22 mouse cellular contexts compared by ENCODE assay signal in the genomic region with DNA sequence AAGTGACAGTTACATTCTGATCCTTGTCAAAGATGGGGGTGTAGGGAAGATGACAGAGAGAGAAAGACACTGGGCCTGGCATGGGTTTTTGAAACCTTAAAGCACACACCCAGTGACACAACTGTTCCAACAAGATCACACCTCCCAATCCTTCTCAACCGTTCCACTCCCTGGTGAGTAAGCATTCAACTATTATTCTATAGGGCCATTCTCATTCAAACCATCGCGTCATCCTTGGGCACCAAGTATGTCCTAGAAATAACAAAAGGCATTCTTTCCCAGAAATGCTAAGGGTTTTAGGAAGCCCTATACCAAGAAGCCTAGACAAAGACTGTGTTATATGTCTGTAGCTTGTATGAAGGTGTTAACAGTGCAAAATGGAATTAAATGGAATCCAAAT. TPM values are rescaled to one million over a fixed set of nuclear protein-coding genes. Genes with fewer than 3 reads are reported as not detected.
"Had no signal": no experiment of that assay in that cellular context is flagged by ENCODE, and none has a peak within 500 bp of the region (broad histone marks: within the 10 kb centered on the region; RNA-seq: fewer than 3 reads in every experiment).

No protein-coding gene starts in this region.

- H3K4me2 ChIP-seq: lung, embryonic 14.5 days; midbrain, embryonic 12.5 days; neural tube, embryonic 13.5 days; neural tube, embryonic 15.5 days; stomach, embryonic 15.5 days had no signal

- H3K9ac ChIP-seq: lung, embryonic 14.5 days; midbrain, embryonic 12.5 days; neural tube, embryonic 13.5 days; neural tube, embryonic 15.5 days; stomach, embryonic 15.5 days had no signal

- ATAC-seq: midbrain, embryonic 16.5 days had no signal

- H3K4me3 ChIP-seq: midbrain, embryonic 10.5 days; midbrain, embryonic 12.5 days; myocyte; neural tube, embryonic 13.5 days; neural tube, embryonic 15.5 days; stomach, embryonic 15.5 days had no signal

- H3K4me1 ChIP-seq: midbrain, embryonic 12.5 days; neural tube, embryonic 13.5 days had no signal

- H3K27ac ChIP-seq: midbrain, embryonic 10.5 days; midbrain, embryonic 12.5 days; neural tube, embryonic 13.5 days; neural tube, embryonic 15.5 days; stomach, embryonic 15.5 days; stomach, postnatal 0 days had no signal

- H3K36me3 ChIP-seq: midbrain, embryonic 10.5 days; midbrain, embryonic 12.5 days; neural tube, embryonic 13.5 days; neural tube, embryonic 15.5 days; stomach, embryonic 15.5 days had no signal

- DNase-seq: lung, adult 18-20 months; lung, embryonic 14.5 days; lung, postnatal 10 days; lung, postnatal 4 days; midbrain, embryonic 14.5 days; right cerebral cortex, postnatal 14 days; thymus, adult 2 months; thymus, postnatal 25 days; thymus, postnatal 4 days had no signal

- H3K9me3 ChIP-seq: neural tube, embryonic 13.5 days; stomach, embryonic 15.5 days had no signal

RNA-seq across cellular contexts. Expression of gene Rbmxl2, which starts 1.4 kb away (rescaled TPM):
- polyA plus RNA-seq: liver, embryonic 16.5 days; lung, embryonic 14.5 days; lung, embryonic 16.5 days; midbrain, embryonic 10.5 days; midbrain, embryonic 12.5 days; midbrain, embryonic 14.5 days; midbrain, embryonic 16.5 days; myocyte; neural tube, embryonic 11.5 days; neural tube, embryonic 13.5 days; neural tube, embryonic 15.5 days; spleen, adult 2 months; stomach, embryonic 15.5 days; stomach, postnatal 0 days; urinary bladder, adult 2 months had no signal

RNA-seq across cellular contexts. Expression of gene Nlrp14, which starts 41.1 kb away (rescaled TPM):
- polyA plus RNA-seq: liver, embryonic 16.5 days; lung, embryonic 14.5 days; lung, embryonic 16.5 days; midbrain, embryonic 10.5 days; midbrain, embryonic 12.5 days; midbrain, embryonic 14.5 days; midbrain, embryonic 16.5 days; myocyte; neural tube, embryonic 11.5 days; neural tube, embryonic 13.5 days; neural tube, embryonic 15.5 days; spleen, adult 2 months; stomach, embryonic 15.5 days; stomach, postnatal 0 days; thymus, adult 2 months; urinary bladder, adult 2 months had no signal
